Mouse (Mus musculus): ENCODE measurements at regions not wholly inside any gene's neighbourhood (a gene's known extent, or its start where the extent isn't known, plus 50 kb on each side); places are given as distances from the start of the nearest gene placed in this dataset.

GRCm38 (mm10) chr3:143743649-143744048, 461.4 kb downstream of the Lmo4 start:
- Histone ChIP-seq H3K4me3 (ENCODE audit: low read depth, low read length) (no peak overlapping the region), H3K36me3 (ENCODE audit: control insufficient read depth, insufficient read depth, low read length) (no peaks in the 10 kb centered on the region), H3K9ac (replicated peaks; ENCODE audit: low read depth, low read length) (no peak overlapping the region), H3K27ac (ENCODE audit: low read depth, low read length) (no peak overlapping the region), H3K27me3 (ENCODE audit: control insufficient read depth, insufficient read depth, low read length) (no peaks in the 10 kb centered on the region), H3K4me2 (ENCODE audit: low read depth, low read length) (no peak overlapping the region), H3K4me1 (ENCODE audit: control insufficient read depth, insufficient read depth, low read length) (no peaks in the 10 kb centered on the region), H3K9me3 (ENCODE audit: control insufficient read depth, low read length) (no peaks in the 10 kb centered on the region)
- no peak for ATAC-seq (ENCODE audit: low read depth)
- 70% methylated on average over 7 of the region's 7 CpGs for WGBS

GRCm38 (mm10) chr3:143742786-143743571, 462.0 kb downstream of the Lmo4 start:
- no peaks in the 10 kb centered on the region for H3K27me3 ChIP-seq (ENCODE audit: control insufficient read depth, insufficient read depth, low read length)
- H3K4me3 ChIP-seq (ENCODE audit: low read depth, low read length) = no peak overlapping the region
- no peak overlapping the region for H3K4me2 ChIP-seq (ENCODE audit: low read depth, low read length)
- no peak overlapping the region for H3K27ac ChIP-seq (ENCODE audit: low read depth, low read length)
- H3K9ac ChIP-seq (replicated peaks; ENCODE audit: low read depth, low read length) = no peak overlapping the region
- H3K9me3 ChIP-seq (ENCODE audit: control insufficient read depth, low read length) = no peaks in the 10 kb centered on the region
- H3K4me1 ChIP-seq (ENCODE audit: control insufficient read depth, insufficient read depth, low read length) = no peaks in the 10 kb centered on the region
- ATAC-seq (ENCODE audit: low read depth) = no peak
- WGBS = 80% methylated on average over 17 of the region's 17 CpGs
- H3K36me3 ChIP-seq (ENCODE audit: control insufficient read depth, insufficient read depth, low read length) = no peaks in the 10 kb centered on the region

- Histone ChIP-seq H3K36me3 (ENCODE audit: control insufficient read depth, insufficient read depth, low read length) (no peaks in the 10 kb centered on the region), H3K9me3 (ENCODE audit: control insufficient read depth, low read length) (no peaks in the 10 kb centered on the region), H3K4me1 (ENCODE audit: control insufficient read depth, insufficient read depth, low read length) (no peaks in the 10 kb centered on the region), H3K9ac (replicated peaks; ENCODE audit: low read depth, low read length) (no peak overlapping the region), H3K4me3 (ENCODE audit: low read depth, low read length) (no peak overlapping the region), H3K27me3 (ENCODE audit: control insufficient read depth, insufficient read depth, low read length) (no peaks in the 10 kb centered on the region), H3K27ac (ENCODE audit: low read depth, low read length) (no peak overlapping the region), H3K4me2 (ENCODE audit: low read depth, low read length) (no peak overlapping the region)
- ATAC-seq (ENCODE audit: low read depth) = no peak
- 57% methylated on average over 3 of the region's 3 CpGs for WGBS
Observed at GRCm38 (mm10) chr3:143738676-143739075, 466.3 kb downstream of the Lmo4 start.

GRCm38 (mm10) chr3:143737844-143738243, 467.2 kb downstream of the Lmo4 start:
- H3K27ac ChIP-seq (ENCODE audit: low read depth, low read length) = no peak overlapping the region
- H3K9me3 ChIP-seq (ENCODE audit: control insufficient read depth, low read length) = no peaks in the 10 kb centered on the region
- no peaks in the 10 kb centered on the region for H3K27me3 ChIP-seq (ENCODE audit: control insufficient read depth, insufficient read depth, low read length)
- H3K4me1 ChIP-seq (ENCODE audit: control insufficient read depth, insufficient read depth, low read length) = no peaks in the 10 kb centered on the region
- no peak overlapping the region for H3K4me3 ChIP-seq (ENCODE audit: low read depth, low read length)
- H3K9ac ChIP-seq (replicated peaks; ENCODE audit: low read depth, low read length) = no peak overlapping the region
- ATAC-seq (ENCODE audit: low read depth) = no peak
- no peak overlapping the region for H3K4me2 ChIP-seq (ENCODE audit: low read depth, low read length)
- no peaks in the 10 kb centered on the region for H3K36me3 ChIP-seq (ENCODE audit: control insufficient read depth, insufficient read depth, low read length)
- 81% methylated on average over 6 of the region's 6 CpGs for WGBS

GRCm38 (mm10) chr3:143736651-143737398, 468.2 kb downstream of the Lmo4 start:
- WGBS = 88% methylated on average over 6 of the region's 6 CpGs
- no peaks in the 10 kb centered on the region for H3K36me3 ChIP-seq (ENCODE audit: control insufficient read depth, insufficient read depth, low read length)
- no peak for ATAC-seq (ENCODE audit: low read depth)
- no peak overlapping the region for H3K4me3 ChIP-seq (ENCODE audit: low read depth, low read length)
- H3K9ac ChIP-seq (replicated peaks; ENCODE audit: low read depth, low read length) = no peak overlapping the region
- H3K4me2 ChIP-seq (ENCODE audit: low read depth, low read length) = no peak overlapping the region
- no peaks in the 10 kb centered on the region for H3K4me1 ChIP-seq (ENCODE audit: control insufficient read depth, insufficient read depth, low read length)
- no peak overlapping the region for H3K27ac ChIP-seq (ENCODE audit: low read depth, low read length)
- no peaks in the 10 kb centered on the region for H3K9me3 ChIP-seq (ENCODE audit: control insufficient read depth, low read length)
- no peaks in the 10 kb centered on the region for H3K27me3 ChIP-seq (ENCODE audit: control insufficient read depth, insufficient read depth, low read length)

DNA sequence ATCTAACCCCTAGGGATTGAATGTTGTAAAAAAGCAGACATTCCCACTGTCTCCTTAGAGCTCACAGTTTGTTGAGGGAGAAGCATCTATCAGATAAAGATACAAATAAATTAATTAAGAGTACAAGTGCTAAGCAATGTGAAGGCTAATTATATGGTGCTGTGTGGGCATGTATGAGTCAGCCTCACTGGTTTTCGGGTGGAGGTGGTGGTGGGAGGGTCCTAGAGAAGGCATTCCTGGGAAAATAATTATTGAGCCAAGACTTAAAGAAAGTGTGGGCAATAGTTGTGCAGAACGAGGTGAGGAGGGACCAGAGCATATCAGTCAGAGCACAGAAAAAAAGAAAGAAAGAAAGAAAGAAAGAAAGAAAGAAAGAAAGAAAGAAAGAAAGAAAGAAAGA, 470.2 kb downstream of the Lmo4 start:
- Histone ChIP-seq H3K9ac (replicated peaks; ENCODE audit: low read depth, low read length) (no peak overlapping the region), H3K4me1 (ENCODE audit: control insufficient read depth, insufficient read depth, low read length) (no peaks in the 10 kb centered on the region), H3K9me3 (ENCODE audit: control insufficient read depth, low read length) (no peaks in the 10 kb centered on the region), H3K4me3 (ENCODE audit: low read depth, low read length) (no peak overlapping the region), H3K36me3 (ENCODE audit: control insufficient read depth, insufficient read depth, low read length) (no peaks in the 10 kb centered on the region), H3K27ac (ENCODE audit: low read depth, low read length) (no peak overlapping the region), H3K4me2 (ENCODE audit: low read depth, low read length) (no peak overlapping the region), H3K27me3 (ENCODE audit: control insufficient read depth, insufficient read depth, low read length) (no peaks in the 10 kb centered on the region)
- WGBS = 89% methylated on average over 2 of the region's 2 CpGs
- ATAC-seq (ENCODE audit: low read depth) = no peak

DNA sequence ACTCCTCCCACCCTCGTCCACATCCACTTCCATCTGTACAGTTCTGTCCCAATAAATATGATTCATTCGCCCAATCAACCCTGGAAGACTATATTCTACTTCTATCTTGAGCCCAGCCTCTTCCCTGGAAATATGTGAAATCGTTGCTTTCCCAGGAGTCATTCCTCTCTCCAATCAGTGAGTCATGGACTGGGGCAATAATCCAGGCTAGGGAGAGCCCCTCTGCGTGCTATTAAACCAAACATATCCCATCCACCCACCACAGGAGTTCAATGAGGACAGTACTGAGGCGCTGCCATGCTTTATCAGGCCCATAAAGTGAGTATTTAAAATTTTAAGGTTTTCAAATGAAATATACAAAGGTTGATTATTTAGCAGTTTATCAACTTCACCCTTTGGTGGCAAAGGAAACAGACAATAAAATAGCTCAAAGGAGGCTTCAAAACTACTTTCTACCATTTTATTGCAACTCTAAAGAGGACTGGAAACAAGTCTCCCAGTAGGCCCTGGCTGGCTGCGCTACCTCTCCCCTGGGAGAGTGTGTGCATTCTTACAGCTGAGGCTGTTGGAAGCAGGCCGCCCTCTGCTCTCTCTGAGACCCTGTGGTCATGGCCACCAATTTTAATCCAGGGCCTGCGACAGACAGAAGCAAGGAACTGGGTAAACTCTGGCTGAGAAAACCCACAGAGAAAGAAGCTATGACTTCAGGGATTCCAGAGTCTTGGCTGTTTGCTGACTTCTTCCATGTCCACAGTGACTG, 471.9 kb downstream of the Lmo4 start:
- Histone ChIP-seq H3K9ac (replicated peaks; ENCODE audit: low read depth, low read length) (no peak overlapping the region), H3K4me1 (ENCODE audit: control insufficient read depth, insufficient read depth, low read length) (no peaks in the 10 kb centered on the region), H3K4me2 (ENCODE audit: low read depth, low read length) (no peak overlapping the region), H3K4me3 (ENCODE audit: low read depth, low read length) (no peak overlapping the region), H3K27me3 (ENCODE audit: control insufficient read depth, insufficient read depth, low read length) (no peaks in the 10 kb centered on the region), H3K9me3 (ENCODE audit: control insufficient read depth, low read length) (no peaks in the 10 kb centered on the region), H3K27ac (ENCODE audit: low read depth, low read length) (no peak overlapping the region), H3K36me3 (ENCODE audit: control insufficient read depth, insufficient read depth, low read length) (no peaks in the 10 kb centered on the region)
- no peak for ATAC-seq (ENCODE audit: low read depth)
- 78% methylated on average over 8 of the region's 8 CpGs for WGBS

DNA sequence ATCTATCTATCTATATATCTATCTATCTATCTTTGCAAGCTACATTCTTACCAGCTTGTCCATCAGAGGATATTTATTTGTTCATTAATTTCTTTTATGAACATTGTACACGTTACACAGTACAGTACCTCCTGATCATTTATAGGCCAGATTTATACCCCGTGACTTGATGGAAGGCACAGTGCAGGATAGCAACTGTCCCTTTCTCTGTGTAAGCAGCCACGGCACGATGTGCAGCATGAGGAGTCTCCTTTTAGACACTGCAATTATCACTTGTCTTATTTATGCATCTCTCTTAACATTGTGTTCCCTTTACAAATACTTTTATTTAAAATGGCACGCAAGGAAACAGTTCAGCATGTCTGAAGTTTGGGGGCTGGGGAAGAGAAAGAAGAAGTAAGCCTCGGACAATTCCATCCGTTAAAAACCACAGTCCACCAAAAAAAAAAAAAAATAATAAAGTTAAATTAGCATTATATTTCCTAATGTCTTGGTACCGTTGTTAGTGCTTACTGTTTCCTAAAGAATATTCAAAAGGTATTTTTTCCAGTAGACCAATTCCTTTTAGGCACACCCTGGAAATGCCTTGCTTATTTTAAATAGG, 475.4 kb downstream of the Lmo4 start:
- WGBS = 41% methylated on average over 8 of the region's 8 CpGs
- Histone ChIP-seq H3K4me2 (ENCODE audit: low read depth, low read length) (no peak overlapping the region), H3K4me1 (ENCODE audit: control insufficient read depth, insufficient read depth, low read length) (no peaks in the 10 kb centered on the region), H3K36me3 (ENCODE audit: control insufficient read depth, insufficient read depth, low read length) (no peaks in the 10 kb centered on the region), H3K4me3 (ENCODE audit: low read depth, low read length) (no peak overlapping the region), H3K27me3 (ENCODE audit: control insufficient read depth, insufficient read depth, low read length) (no peaks in the 10 kb centered on the region), H3K9ac (replicated peaks; ENCODE audit: low read depth, low read length) (no peak overlapping the region), H3K9me3 (ENCODE audit: control insufficient read depth, low read length) (no peaks in the 10 kb centered on the region), H3K27ac (ENCODE audit: low read depth, low read length) (no peak overlapping the region)
- ATAC-seq (ENCODE audit: low read depth) = no peak

All from neural tube, embryonic 14.5 days (tissue).